In the genomic region with DNA sequence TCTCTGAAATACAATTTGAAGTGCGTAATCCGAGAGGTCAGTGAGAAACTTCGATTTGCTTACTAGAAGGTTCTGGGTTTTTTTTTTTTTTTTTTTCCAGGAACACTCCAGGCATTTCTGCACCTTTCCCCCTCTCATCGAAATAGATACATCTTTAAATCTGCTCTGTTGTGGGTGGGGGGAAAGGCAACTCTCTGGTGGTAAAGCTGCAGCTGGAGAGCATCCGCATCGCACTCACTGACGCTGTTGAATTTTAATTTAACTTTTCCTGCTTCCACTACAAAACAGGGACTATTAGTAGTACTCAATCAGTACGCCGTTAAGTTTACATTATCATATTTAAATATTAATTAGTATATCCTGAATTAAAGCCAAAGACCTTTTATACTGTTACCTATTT, we compare ENCODE assay signal across 8 mouse cellular contexts. TPM values are rescaled to one million over a fixed set of nuclear protein-coding genes. Genes with fewer than 3 reads are reported as not detected.
DNase-seq lines count a peak whose midpoint lies in the region; ATAC-seq and TF ChIP-seq lines count a peak whose summit lies in the region.

No protein-coding gene starts in this region.

- no peaks in the 10 kb centered on the region for H3K9me3 ChIP-seq in embryonic facial prominence, embryonic 12.5 days
- H3K9me3 ChIP-seq in hindbrain, embryonic 16.5 days (ENCODE audit: control insufficient read depth, low read length) = no peaks in the 10 kb centered on the region
- no peaks in the 10 kb centered on the region for H3K9me3 ChIP-seq in midbrain, embryonic 16.5 days (replicated peaks; ENCODE audit: control insufficient read depth, low read length, poor library complexity, severe bottlenecking)

- H3K4me1 ChIP-seq in embryonic facial prominence, embryonic 12.5 days = peaks cover 14% of the 10 kb centered on the region
- H3K4me1 ChIP-seq in hindbrain, embryonic 16.5 days (ENCODE audit: control insufficient read depth, insufficient read depth, low read depth, low read length) = peaks cover 8% of the 10 kb centered on the region
- H3K4me1 ChIP-seq in midbrain, embryonic 16.5 days (ENCODE audit: control insufficient read depth, insufficient read depth, low read length) = peaks cover 9% of the 10 kb centered on the region

- 2% methylated on average over 9 of the region's 9 CpGs for WGBS in embryonic facial prominence, embryonic 12.5 days
- WGBS in hindbrain, embryonic 16.5 days = under 1% methylated on average over 9 of the region's 9 CpGs
- under 1% methylated on average over 9 of the region's 9 CpGs for WGBS in midbrain, embryonic 16.5 days

- peak overlapping the region; percentile 41 for H3K9ac ChIP-seq in embryonic facial prominence, embryonic 12.5 days
- peak overlapping the region; percentile 69 for H3K9ac ChIP-seq in hindbrain, embryonic 16.5 days (ENCODE audit: low read depth, low read length)
- peak overlapping the region; percentile 58 for H3K9ac ChIP-seq in midbrain, embryonic 16.5 days (ENCODE audit: low read depth, low read length)

- ATAC-seq in embryonic facial prominence, embryonic 12.5 days (ENCODE audit: insufficient number of reproducible peaks, insufficient read depth, low FRiP score, low TSS enrichment) = no peak
- no peak for ATAC-seq in hindbrain, embryonic 16.5 days
- no peak for ATAC-seq in midbrain, embryonic 16.5 days
- ATAC-seq in monocyte, adult 5-6 weeks (replicated peaks; ENCODE audit: insufficient number of reproducible peaks, low FRiP score, low TSS enrichment, poor library complexity, severe bottlenecking) = no peak

- intact Hi-C loops in left cerebral cortex, adult 2 months (cut with DNase I) = no loop called here
- intact Hi-C loops in left cerebral cortex, postnatal 4 days (cut with DNase I) = no loop called here

- no peak for DNase-seq in left cerebral cortex, adult 2 months (ENCODE audit: extremely low spot score in 1 of 2, low spot score in 2 of 2)
- no peak for DNase-seq in left cerebral cortex, postnatal 4 days
- no peak for DNase-seq in urinary bladder, adult 2 months (ENCODE audit: low spot score)
- no peak for DNase-seq in gastrocnemius, adult 18-20 months (ENCODE audit: low spot score)

- H3K4me3 ChIP-seq in left cerebral cortex, adult 2 months = peak overlapping the region; percentile 60
- H3K4me3 ChIP-seq in embryonic facial prominence, embryonic 12.5 days = peak overlapping the region; percentile 61
- H3K4me3 ChIP-seq in hindbrain, embryonic 16.5 days (ENCODE audit: low read length) = peak overlapping the region; percentile 69
- H3K4me3 ChIP-seq in midbrain, embryonic 16.5 days (ENCODE audit: low read depth, low read length) = peak overlapping the region; percentile 65

- H3K27me3 ChIP-seq in embryonic facial prominence, embryonic 12.5 days = no peaks in the 10 kb centered on the region
- no peaks in the 10 kb centered on the region for H3K27me3 ChIP-seq in hindbrain, embryonic 16.5 days (replicated peaks; ENCODE audit: control insufficient read depth, insufficient read depth, low read length)
- H3K27me3 ChIP-seq in midbrain, embryonic 16.5 days (ENCODE audit: control insufficient read depth, insufficient read depth, low read depth, low read length) = no peaks in the 10 kb centered on the region

- no peaks in the 10 kb centered on the region for H3K36me3 ChIP-seq in embryonic facial prominence, embryonic 12.5 days
- H3K36me3 ChIP-seq in hindbrain, embryonic 16.5 days (ENCODE audit: control insufficient read depth, insufficient read depth, low read length) = no peaks in the 10 kb centered on the region
- no peaks in the 10 kb centered on the region for H3K36me3 ChIP-seq in midbrain, embryonic 16.5 days (ENCODE audit: control insufficient read depth, insufficient read depth, low read length)

- no peak overlapping the region for H3K27ac ChIP-seq in left cerebral cortex, adult 2 months
- no peak overlapping the region for H3K27ac ChIP-seq in embryonic facial prominence, embryonic 12.5 days
- no peak overlapping the region for H3K27ac ChIP-seq in hindbrain, embryonic 16.5 days (ENCODE audit: low read depth, low read length)
- no peak overlapping the region for H3K27ac ChIP-seq in midbrain, embryonic 16.5 days (ENCODE audit: low read length)

- TF ChIP-seq CTCF in left cerebral cortex, adult 2 months (IDR thresholded peaks at IDR 0.05) = no peak

- peak overlapping the region; percentile 70 for H3K4me2 ChIP-seq in embryonic facial prominence, embryonic 12.5 days (replicated peaks)
- H3K4me2 ChIP-seq in hindbrain, embryonic 16.5 days (ENCODE audit: low read length) = peak overlapping the region; percentile 99
- H3K4me2 ChIP-seq in midbrain, embryonic 16.5 days (ENCODE audit: low read length) = peak overlapping the region; percentile 99

RNA-seq across cellular contexts. Expression of a gene that starts 0.9 kb away (rescaled TPM):
- 1 to 10 TPM in 1 of 2 experiments, under 1 TPM in 1; 0.59 to 1.1 TPM for total RNA-seq in left cerebral cortex, adult 2 months (2021)
- total RNA-seq in left cerebral cortex, postnatal 4 days (2021) = 1 to 10 TPM; 2.3 TPM
- polyA plus RNA-seq in embryonic facial prominence, embryonic 12.5 days (2016; fragmentation: Nextera tagmentation; extraction: Ambion mirVana) = 33.4 and 33.6 TPM in 2 replicates
- polyA plus RNA-seq in hindbrain, embryonic 16.5 days (2015; fragmentation: Nextera tagmentation; extraction: Ambion mirVana) = 8.6 and 9.2 TPM in 2 replicates
- 6.3 and 6.6 TPM in 2 replicates for polyA plus RNA-seq in midbrain, embryonic 16.5 days (2015; fragmentation: Nextera tagmentation; extraction: Ambion mirVana)
- 1.2 and 1.8 TPM in 2 replicates for polyA plus RNA-seq in urinary bladder, adult 2 months (2012; rRNA removed)
- total RNA-seq in monocyte, adult 5-6 weeks (2017) = 0.48 to 1.6 TPM (median 1.1 TPM) in 3 replicates
- under 1 TPM; 0.09 to 0.16 TPM for total RNA-seq in gastrocnemius, adult 18-20 months (2021)

RNA-seq across cellular contexts. Expression of a gene that starts 53.3 kb away (rescaled TPM):
- 10 to 100 TPM; 11.2 to 12.8 TPM for total RNA-seq in left cerebral cortex, adult 2 months (2021)
- 10 to 100 TPM; 13.7 to 20.0 TPM for total RNA-seq in left cerebral cortex, postnatal 4 days (2021)
- 48.1 and 52.9 TPM in 2 replicates for polyA plus RNA-seq in embryonic facial prominence, embryonic 12.5 days (2016; fragmentation: Nextera tagmentation; extraction: Ambion mirVana)
- 32.0 and 34.6 TPM in 2 replicates for polyA plus RNA-seq in hindbrain, embryonic 16.5 days (2015; fragmentation: Nextera tagmentation; extraction: Ambion mirVana)
- polyA plus RNA-seq in midbrain, embryonic 16.5 days (2015; fragmentation: Nextera tagmentation; extraction: Ambion mirVana) = 32.7 and 41.2 TPM in 2 replicates
- polyA plus RNA-seq in urinary bladder, adult 2 months (2012; rRNA removed) = 11.7 and 12.1 TPM in 2 replicates
- 10.7 to 58.1 TPM (median 11.2 TPM) in 3 replicates for total RNA-seq in monocyte, adult 5-6 weeks (2017)
- total RNA-seq in gastrocnemius, adult 18-20 months (2021) = 1 to 10 TPM; 1.2 to 1.5 TPM
